Mouse (Mus musculus) heart, adult 11 months (tissue): ENCODE measurements around the gene Pde4b.
"Not testable (repeated sequence)": the region's sequence is repeated elsewhere in the genome, so short reads cannot be mapped to it uniquely, and the experiment has no call there.

Experiments
- DNase-seq: peaks from one replicate; pipeline ENCODE4 v3.0.0; 2022

The Pde4b gene

DNA sequence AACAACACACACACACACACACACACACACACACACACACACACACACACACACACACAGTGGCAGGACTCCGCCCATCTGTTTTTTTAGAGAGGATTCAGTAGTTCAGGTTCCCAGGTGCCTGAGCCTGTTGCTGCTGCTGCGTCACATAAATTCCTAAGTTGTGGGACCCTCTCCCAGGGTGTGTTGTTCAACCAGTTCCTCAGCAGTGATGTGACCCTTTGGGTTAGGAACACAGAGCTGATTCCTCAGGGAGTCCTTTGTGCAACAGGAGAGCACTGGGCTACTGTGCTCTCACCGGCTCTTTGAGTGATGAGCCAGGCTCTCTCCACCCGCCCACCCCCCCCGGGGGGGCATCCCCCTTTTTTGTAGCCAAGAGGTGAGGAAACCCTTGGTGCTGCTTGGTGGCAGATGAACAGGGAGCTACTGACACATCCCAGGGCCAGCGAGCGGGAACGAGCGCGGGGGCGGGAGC, at the start of gene Pde4b:
Gene Pde4b (plus strand): TSS at position 453 of the 475 bp plus-strand sequence.
- DNase-seq: no peak

GRCm38 (mm10) chr4:102040190-102040589, 47.2 kb upstream of the Pde4b start:
- no peak for DNase-seq

GRCm38 (mm10) chr4:102045183-102046140, 41.9 kb upstream of the Pde4b start:
- peak; percentile 90 for DNase-seq

DNA sequence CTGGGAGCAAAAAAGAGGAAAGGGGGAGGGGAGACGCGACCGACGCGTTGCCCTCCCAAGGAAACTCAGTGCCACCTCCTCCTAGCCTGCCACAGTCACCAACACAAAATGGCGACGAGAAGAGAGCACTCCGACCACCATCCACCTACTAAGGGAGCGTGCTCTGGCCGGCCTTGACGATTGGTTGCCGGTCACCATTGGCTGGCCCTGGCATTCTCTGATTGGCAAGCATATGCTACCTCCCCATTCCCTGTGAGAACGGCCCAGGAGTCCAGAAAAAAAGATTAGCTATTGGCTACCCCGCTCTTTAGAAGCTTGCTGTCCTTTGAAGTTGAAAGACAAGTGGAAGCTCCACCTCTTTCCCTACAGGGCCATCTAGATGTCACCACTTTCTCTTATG, 38.0 kb upstream of the Pde4b start:
- not testable (repeated sequence) for DNase-seq

GRCm38 (mm10) chr4:102061322-102061721, 26.0 kb upstream of the Pde4b start:
- no peak for DNase-seq

DNA sequence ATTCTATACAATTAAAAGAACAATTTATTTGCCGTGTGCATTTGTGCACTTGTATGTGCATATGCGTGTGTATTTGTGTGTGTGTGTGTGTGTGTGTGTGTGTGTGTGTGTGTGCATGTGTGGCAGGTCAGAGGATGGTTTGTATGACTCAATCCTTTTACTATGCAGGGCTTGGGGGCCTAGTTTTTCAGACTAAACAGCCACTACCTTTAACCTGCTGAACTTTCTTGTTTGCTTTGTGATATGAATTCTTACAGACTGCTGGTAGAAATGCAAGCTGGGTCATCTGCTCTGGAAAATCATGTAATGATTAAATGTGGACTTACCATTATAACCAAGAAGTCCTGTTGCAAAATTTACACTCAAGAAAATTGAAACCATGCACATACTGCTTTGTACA, 18.0 kb upstream of the Pde4b start:
- no peak for DNase-seq

- no peak for DNase-seq
Observed at GRCm38 (mm10) chr4:102086336-102086735, 1.0 kb upstream of the Pde4b start.

- no peak for DNase-seq
Observed at GRCm38 (mm10) chr4:102087566-102088234, 357 bp downstream of the Pde4b start.

- no peak for DNase-seq
Observed at GRCm38 (mm10) chr4:102088235-102088867, 1.0 kb downstream of the Pde4b start.

DNA sequence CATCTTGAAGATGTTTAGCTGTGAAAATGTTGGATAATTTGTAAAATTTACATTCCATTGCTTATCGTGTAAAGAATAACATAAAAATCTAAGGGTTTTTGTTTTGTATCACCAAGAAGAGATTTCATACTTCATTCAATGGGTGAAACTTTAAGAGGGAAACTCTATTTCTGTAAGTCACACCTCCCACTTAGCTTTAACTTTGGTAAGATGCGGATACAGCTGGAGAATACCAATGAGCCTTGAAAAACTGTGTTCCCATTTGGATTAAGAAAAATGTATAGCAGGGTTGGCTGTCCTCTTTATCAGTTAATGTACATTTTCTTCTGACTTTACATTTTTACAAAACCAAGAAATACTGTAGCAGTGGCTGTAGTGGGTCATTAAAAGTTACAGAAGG, 8.5 kb downstream of the Pde4b start:
- no peak for DNase-seq

- DNase-seq: no peak
Observed at GRCm38 (mm10) chr4:102102241-102102640, 14.9 kb downstream of the Pde4b start.

GRCm38 (mm10) chr4:102104534-102105014, 17.2 kb downstream of the Pde4b start:
- peak; percentile 61 for DNase-seq

DNA sequence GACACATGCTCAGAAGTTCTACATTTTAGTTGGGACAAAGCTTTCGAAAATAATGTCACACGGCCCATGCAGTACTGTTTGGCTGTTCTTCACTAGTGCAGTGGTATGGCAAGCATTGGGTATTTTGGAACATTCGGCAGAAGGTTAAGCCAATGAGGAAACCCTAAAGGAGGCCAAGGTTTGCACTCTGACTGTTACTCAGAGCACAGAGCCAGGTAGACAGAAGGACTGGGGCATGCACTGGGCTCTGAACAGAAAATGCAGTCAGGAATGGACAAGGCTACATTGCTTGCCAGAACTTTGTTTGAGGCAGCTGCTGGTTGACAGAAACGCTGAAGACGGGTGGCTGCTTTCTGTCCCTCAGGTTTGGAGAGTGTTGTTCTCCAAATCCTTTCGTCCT, 19.4 kb downstream of the Pde4b start:
- DNase-seq: peak; percentile 43

DNA sequence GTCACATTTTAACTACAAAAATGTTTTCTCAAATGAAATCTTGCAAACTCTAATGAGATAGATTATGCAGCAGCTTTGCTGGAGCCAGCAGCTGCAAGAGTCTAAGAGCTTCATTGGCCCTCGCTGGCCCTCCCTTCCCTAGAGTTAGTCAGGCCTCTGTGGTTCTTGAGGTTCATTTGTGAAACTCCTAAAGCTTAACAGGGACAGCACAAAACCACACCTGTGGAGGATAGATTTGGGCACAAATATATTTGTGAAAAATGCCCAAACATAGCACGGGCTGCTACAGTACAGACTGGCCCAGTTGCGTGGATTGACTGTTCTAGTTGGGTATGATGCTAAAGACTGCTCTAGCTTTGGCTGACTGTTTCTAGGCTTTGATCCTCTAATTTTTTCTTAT, 32.1 kb downstream of the Pde4b start:
- DNase-seq: no peak

- peak; percentile 71 for DNase-seq
Observed at GRCm38 (mm10) chr4:102136366-102136849, 49.1 kb downstream of the Pde4b start.

GRCm38 (mm10) chr4:102138346-102138745, 51.0 kb downstream of the Pde4b start:
- peak; percentile 49 for DNase-seq

- DNase-seq: peak; percentile 28
Observed at GRCm38 (mm10) chr4:102141241-102141640, 53.9 kb downstream of the Pde4b start.

DNA sequence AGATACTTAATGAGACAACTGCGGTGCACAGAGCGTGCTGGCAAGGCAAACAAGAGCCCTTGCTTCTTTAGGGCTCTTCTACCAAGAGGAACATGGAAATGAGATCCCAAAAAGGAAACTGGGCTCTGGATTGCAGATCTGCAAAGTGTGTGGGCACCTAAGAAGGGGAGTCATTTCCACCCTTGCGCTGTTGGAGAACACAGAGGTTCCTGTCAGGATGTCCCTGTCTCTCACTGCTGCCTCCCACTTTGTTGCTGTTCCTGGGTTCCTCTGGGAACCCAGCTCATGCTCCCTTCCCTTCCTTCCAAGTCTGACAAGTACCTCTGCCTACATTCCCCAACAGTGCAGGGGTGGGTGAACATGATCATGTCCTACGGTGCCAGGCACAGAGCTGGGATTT, 61.4 kb downstream of the Pde4b start:
- no peak for DNase-seq

- DNase-seq: no peak
Observed at GRCm38 (mm10) chr4:102159178-102159577, 71.8 kb downstream of the Pde4b start.

- no peak for DNase-seq
Observed at GRCm38 (mm10) chr4:102171636-102172035, 84.3 kb downstream of the Pde4b start.

DNA sequence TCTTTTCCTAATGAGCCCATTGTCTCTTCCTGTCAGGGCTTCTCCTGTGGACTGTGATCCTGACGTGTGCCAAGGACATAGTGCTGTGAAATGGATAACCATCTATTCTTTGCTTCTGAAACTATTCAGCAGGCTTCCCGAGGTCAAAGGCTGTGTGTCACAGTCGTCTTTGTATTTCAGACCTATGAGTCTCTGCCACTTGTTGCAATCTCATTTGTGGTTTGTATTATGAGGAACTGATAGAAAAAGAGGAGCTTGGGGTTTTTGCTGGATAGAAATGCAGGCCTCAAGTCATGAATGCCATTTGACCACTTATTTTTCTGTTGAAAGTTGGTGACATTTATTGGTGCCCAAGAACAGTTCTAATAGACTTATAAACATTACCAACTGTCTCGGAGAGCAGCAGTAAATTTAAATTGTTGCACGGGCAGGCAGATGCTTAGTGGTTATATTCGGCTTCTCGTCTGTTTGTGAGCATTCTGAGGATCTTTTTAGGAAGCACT, 85.4 kb downstream of the Pde4b start:
- DNase-seq: no peak

DNA sequence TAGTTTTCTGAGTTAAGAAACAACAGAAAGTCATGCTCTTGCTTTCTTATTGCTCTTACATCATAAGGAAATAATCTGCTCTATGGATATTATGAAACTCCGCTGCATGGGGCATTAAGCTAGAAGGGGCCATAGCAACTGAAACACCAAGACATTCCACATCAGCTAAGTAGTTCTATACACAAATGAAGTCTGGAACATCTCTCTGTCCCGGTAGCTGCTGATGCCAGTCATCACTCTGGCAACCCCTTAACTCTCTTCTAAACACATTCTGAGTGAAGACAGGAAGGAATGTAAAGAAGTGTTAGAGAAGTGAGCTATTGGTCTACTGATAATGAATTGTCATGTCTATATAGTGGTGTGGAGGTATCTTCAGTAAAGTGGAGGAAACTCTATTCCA, 88.6 kb downstream of the Pde4b start:
- DNase-seq: no peak

DNA sequence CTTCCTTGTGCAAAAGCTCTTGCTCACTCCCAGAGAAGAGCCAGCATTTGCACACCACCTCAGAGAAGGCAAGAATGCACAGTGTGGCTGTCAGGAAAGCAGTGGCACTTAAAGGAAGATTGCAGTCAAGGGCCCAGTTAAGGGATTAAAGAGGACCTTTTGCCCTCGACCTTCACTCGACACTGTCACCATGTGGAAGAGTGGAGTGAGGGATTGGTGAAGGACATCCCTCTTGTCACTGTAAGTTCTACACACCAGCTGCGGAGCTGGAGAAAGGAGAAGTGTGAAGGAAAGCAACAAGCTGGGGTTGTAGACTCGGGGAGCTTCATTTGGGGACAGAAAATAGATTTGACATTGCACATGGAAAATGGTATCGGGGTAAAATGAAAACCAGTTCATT, 89.9 kb downstream of the Pde4b start:
- DNase-seq: no peak
